Mouse (Mus musculus) erythroblast, embryonic 14.5 days (primary cell): Measurements from ENCODE around the gene Rbm20.

Source experiments
- GATA1 ChIP-seq: IDR thresholded peaks from 2 replicates; pipeline ENCODE4 v1.6.1; 2012; ENCODE audit warnings: low read length, inconsistent platforms, mixed read lengths
- TAL1 ChIP-seq: IDR thresholded peaks from 3 replicates; pipeline ENCODE4 v1.6.1; 2012; ENCODE audit warnings: low read length, inconsistent platforms, mixed read lengths

GRCm38 (mm10) chr19:53717364-53717763 lies 40.3 kb downstream of the Rbm20 start:
- TF ChIP-seq TAL1 (no peak), GATA1 (no peak)
